Mouse (Mus musculus) liver, embryonic 14.5 days (tissue): ENCODE results near the gene Zfp951.
"Not testable (repeated sequence)": the region's sequence is repeated elsewhere in the genome, so short reads cannot be mapped to it uniquely, and the experiment has no call there.

ENCODE experiments used
- CTCF ChIP-seq: IDR thresholded peaks from 2 replicates; pipeline ENCODE4 v1.5.1; 2016; ENCODE audit warnings: antibody characterized with exemption, low read depth, control low read depth
- EP300 ChIP-seq: IDR thresholded peaks from 2 replicates; pipeline ENCODE4 v1.6.1; 2016; ENCODE audit warnings: antibody characterized with exemption, low read depth

- not testable (repeated sequence) for TF ChIP-seq EP300, CTCF
These were observed at the start of gene Zfp951 for GRCm38 (mm10) chr5:104859962-104860525.
